Mouse (Mus musculus) frontal cortex, postnatal 14 days (tissue): Measurements from ENCODE around the gene Kdm2b.

Experiments used
- DNase-seq, 2 experiments: peaks; one replicate each; pipeline ENCODE4 v3.0.0; 2022; ENCODE audit warnings: low spot score in 2 of 2

The Kdm2b gene

DNA sequence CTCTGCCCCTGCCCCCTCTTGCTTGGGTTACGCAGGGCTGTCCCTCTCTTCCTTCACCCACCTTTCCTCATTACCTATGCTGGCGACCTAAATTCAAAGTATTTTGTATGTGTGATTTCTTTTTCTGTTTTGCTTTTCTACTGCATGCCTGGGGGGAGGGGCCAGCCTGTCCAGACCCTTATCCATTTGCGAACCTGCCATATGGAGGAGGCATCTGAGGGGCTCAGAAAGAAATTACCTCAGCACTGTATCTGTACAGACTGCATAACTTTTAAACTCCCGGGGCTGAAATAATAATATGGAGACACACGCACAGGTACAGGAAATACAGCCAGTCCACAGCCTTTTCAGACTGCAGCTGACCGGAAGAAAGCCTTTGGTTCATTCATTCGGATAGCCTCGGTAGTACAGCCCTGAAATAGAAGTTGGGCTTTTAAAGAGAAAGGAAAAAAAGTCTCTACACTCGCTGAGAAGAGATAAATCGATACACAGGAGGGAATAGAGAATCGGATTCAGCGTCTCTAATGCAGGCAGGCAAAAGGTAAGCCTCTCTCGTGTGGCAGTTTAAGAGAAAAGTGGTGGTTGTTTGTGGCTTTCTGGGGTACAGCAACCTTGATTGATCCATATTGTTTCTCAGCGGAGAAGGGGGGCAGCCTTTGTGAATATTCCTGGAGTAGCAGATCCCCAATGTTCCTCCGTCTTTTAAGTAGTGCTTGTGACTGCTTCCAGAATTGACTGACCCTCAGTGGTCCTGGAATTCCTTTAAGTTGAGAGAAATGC lies at the start of gene Kdm2b:
Gene Kdm2b (minus strand): TSS at position 273 of the 780 bp plus-strand sequence.
- no peak for DNase-seq

GRCm38 (mm10) chr5:123039120-123039752 lies 49.6 kb upstream of the Kdm2b start:
- no peak for DNase-seq

DNA sequence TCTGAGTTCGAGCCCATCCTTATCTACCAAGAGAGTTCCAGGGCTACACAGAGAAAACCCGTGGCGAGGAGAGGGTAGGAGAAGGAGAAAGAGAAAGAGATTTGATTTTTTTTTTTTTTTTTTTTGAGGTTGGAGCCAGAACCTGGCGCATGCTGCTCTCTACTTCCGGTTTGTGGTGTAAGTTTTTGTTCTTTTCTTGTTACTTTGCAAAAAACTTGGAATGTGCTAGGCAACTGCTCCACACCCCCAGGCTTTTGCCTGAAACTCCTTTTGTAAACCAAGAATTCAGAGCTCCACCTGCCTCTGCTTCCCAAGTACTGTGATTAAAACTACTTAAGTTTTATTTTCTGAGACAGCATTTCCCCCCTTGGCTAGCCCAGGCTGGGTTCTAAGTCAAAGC lies 48.5 kb upstream of the Kdm2b start:
- no peak for DNase-seq

DNA sequence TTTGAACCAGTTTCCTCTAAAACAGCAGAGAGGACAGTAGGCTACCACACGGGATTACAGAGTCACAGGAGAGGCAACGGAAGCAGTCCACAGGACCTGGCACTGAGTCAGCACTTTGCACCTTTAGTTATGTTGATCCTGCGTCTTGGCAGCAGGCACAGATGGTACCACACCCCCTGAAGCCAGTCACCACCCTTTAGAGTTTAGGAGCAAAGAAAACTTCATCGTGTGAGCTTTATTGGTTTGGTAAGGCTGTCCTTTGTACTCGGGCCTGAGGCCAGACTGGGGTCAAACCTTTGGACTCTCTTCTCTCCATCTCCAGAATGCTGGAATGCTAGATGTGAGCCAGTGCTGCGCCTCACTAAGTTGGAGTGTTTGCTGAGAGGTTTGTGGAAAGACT lies 45.9 kb upstream of the Kdm2b start:
- no peak for DNase-seq

- no peak for DNase-seq
Measured at GRCm38 (mm10) chr5:123035089-123035488, 45.5 kb upstream of the Kdm2b start.

GRCm38 (mm10) chr5:123033646-123034160 lies 44.1 kb upstream of the Kdm2b start:
- no peak for DNase-seq

DNA sequence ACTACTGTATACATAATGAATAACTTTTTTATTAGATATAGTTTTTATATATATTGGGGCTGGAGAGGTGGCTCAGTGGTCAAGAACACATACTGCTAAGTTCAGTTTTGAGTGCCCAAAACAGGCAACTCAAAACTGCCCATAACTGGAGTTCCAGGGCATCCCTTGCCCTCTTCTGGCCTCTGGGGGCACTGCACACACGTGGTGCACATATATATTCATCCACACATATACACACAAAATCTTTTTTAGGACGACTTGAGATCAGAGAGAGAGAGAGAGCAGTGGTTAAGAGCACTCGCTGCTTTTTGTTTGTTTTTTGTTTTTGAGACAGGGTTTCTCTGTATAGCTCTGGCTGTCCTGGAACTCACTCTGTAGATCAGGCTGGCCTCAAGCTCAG lies 41.7 kb upstream of the Kdm2b start:
- DNase-seq, result no peak

GRCm38 (mm10) chr5:123029729-123030128 lies 40.1 kb upstream of the Kdm2b start:
- DNase-seq, result peak in 1 of 2 experiments; percentile 17

DNA sequence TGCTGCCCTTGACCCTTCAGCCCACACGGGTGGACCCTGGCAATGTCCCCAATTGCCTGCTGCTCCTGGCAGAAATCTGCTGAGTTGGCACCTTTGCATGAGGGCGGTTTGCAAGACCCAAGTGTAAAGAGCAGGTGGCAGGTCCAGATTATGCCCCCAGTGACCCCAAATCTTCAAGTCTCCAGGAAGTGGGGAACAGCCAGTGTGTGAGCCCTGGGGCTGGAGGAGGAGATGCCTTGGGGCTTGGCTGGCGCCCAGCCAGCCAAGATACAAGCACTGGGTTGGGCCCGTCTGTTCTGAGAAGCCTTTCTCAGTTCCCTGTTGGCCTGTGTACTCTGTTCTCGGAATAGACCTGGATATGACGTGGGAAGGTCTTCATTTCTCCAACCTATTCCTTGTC lies 37.8 kb upstream of the Kdm2b start:
- no peak for DNase-seq

- no peak for DNase-seq
Measured at GRCm38 (mm10) chr5:123026414-123026813, 36.8 kb upstream of the Kdm2b start.

GRCm38 (mm10) chr5:123024965-123025573 lies 35.4 kb upstream of the Kdm2b start:
- no peak for DNase-seq

DNA sequence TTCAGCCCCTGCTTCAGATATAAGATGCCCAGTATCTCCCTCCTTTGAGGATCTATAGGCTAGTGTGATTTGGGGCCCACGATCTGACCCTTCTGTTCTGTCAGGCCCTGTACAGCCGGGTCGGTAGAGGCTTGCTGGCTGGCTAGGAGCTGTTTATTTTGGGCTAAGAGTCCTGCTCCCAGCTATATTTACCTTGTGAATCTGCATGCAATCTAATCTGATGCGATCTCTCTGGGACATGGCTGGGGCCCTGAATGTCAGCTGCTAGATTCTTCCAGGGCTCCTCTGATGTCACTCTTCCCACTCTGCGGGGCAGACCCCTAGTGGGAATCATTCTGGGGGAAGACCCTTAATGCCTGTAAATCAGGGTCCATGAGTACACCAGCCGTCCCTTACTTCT lies 34.7 kb upstream of the Kdm2b start:
- no peak for DNase-seq

- DNase-seq, result no peak
Measured at GRCm38 (mm10) chr5:123023049-123023448, 33.4 kb upstream of the Kdm2b start.

- no peak for DNase-seq
Measured at GRCm38 (mm10) chr5:123021438-123021837, 31.8 kb upstream of the Kdm2b start.

DNA sequence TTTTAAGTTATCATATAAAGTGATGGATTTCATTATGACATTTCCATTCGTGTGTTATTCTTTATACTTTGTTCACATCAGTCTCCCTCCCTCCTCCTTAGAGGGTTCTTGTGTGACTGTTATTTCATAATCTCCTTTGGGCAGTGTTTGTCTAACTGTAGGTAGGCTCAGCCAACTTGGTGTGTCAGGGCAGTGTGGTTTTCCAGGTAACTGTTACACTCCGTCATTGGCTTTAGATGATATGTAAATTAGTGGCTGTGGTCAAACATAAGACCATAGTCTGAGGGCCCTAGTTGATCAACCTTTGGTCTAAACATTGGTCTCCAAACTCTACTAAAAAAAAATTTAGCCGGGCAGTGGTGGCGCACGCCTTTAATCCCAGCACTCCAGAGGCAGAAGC lies 30.8 kb upstream of the Kdm2b start:
- no peak for DNase-seq

DNA sequence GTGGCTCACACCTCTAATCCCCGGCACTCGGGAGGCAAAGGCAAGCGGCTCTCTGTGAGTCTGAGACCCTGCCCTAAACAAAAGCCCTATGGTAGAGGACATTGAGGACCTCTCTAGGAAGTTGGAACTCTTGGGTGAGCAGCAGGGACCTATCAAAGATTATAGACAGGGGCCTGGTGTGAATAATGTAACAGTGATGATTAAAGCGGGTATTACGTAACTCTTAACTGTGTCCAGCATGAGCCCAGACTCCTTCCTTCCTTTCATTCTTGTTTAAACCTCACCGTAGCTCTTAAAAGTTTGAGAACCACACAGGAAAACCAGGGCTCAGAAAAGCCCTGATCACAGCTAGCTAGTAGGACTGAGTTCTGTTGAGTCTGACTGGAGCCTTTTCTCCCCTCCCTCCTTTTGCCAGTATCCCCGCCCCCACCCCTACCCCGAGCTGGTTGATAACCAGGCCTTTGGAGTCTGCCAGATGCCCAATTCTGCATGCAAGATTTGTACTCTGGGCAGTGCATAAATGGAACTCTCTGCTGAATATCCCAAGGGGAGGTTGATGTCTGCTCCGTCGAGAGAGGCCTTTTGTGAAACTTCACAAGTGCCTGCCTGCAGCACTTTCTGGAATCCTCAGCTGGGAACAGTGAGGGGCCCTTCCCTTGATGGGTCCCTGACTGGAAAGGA lies 29.9 kb upstream of the Kdm2b start:
- DNase-seq, result no peak

DNA sequence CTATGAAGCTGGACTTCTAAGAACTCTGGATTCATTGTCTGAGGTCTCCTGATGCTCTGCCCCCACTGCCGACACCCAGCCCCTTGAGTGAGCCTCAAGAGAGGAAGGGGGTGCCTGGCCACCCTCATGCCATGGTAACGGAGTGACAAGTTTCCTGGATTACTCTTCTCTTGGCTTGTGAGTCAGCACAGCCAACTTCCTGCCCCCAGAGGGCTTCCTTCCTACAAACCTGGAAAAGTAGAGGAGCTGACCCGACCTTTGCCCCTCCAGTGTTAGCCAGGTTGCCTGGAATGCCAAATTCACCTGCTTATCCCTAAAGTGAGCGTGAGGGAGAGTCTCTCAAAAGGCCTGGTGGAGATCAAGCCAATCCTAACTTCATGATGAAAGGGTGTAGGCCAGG lies 27.9 kb upstream of the Kdm2b start:
- DNase-seq, result no peak

DNA sequence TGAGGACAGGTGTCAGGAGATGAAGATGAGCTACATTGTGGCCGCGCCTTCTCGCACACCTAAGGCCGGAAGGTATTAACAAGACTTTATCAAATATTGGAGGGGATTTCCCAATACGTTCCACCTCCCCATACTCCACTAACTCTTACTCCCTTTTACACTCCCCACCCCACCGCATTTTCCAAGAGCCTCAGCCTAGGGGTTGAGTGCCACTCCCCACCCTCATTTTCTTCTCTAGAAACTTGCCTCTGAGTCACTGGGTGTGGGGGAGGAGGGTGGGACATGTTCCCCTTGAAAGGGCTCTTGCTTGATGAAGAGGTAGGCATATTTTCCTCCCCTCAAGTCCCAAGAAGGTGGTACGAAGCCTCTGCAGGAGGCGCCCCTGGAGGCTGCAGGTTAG lies 26.3 kb upstream of the Kdm2b start:
- DNase-seq, result no peak

GRCm38 (mm10) chr5:123014753-123015701 lies 25.4 kb upstream of the Kdm2b start, which contains the start of gene Orai1:
Gene Orai1, plus strand, starts transcription at chr5:123015074.
- peak; percentile 93 to 95 for DNase-seq

DNA sequence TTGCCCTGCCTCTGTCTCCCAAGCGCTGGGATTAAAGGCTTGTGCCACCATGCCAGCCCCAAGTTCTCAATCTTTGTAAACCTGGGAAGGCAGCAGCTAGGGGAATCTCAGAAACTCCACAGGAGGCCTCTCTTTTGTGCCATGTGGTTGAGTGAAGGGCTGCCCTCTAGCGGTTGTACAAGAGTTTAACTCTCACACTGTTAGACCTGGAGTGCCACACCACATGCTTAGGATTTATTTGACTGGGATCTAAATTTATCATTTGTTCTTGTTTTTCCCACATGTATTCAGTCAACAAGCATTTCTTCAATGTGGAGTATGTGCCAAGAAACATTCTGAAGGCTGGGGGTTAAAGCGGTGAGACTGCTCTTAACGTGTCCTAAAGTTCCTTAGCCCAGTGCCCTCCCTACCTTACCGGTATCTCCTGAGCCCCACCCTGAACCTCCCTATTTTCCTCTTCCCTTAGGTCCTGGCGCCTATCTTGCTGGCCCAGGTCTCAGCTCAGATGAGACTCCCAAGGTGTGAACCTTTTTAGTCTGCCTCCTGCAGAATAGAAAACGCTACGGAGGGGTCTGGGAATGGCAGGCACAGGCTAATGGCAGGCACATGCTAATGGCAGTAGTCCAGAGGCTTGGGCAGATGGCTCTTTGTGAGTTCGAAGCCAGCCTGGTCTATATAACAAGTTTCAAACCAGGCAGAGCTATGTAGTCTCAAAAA lies 24.1 kb upstream of the Kdm2b start:
- DNase-seq, result peak; percentile 36 to 54
